Mouse (Mus musculus) left cerebral cortex, postnatal 4 days (tissue): Measurements from ENCODE around the gene Prg4. TPM values are rescaled to one million over a fixed set of nuclear protein-coding genes. Genes with fewer than 3 reads are reported as not detected.

Experiments used
- DNase-seq: peaks from one replicate; pipeline ENCODE4 v3.0.0-alpha.2; 2022
- intact Hi-C: fragments of 180-260 bp; cut with DNase I; formaldehyde crosslinking; loops from one replicate; pipeline ENCODE4 v1.15.1; 2025
- total RNA-seq, 2 experiments: library from RNA; stranded (reverse); gene quantifications; 2 replicates each; pipeline ENCODE4 v1.2.3; 2021

Prg4 gene
- total RNA-seq, 2 experiments from 2014 or later, result 2.2 to 2.4 TPM

GRCm38 (mm10) chr1:150409996-150410395 is 56.0 kb downstream of the Prg4 start:
- DNase-seq, result no peak
- intact Hi-C loops, result loop anchor here (5.0 kb wide), 1 partner anchor 32 kb away; no protein-coding TSS in a partner anchor

- intact Hi-C loops, result loop anchor here (5.0 kb wide), 1 partner anchor 35 kb away; no protein-coding TSS in a partner anchor
Observed at GRCm38 (mm10) chr1:150407285-150407684, 58.7 kb downstream of the Prg4 start.

GRCm38 (mm10) chr1:150404555-150404954 is 61.4 kb downstream of the Prg4 start:
- intact Hi-C loops, result no loop called here
- no peak for DNase-seq

More at GRCm38 (mm10) chr1:150407285-150407684, 58.7 kb downstream of the Prg4 start:
- DNase-seq, result no peak

GRCm38 (mm10) chr1:150403914-150404313 is 62.1 kb downstream of the Prg4 start:
- intact Hi-C loops, result no loop called here
- no peak for DNase-seq

Other genes starting within 250 kb of the Prg4 start
- not detected for gene Pdc, start 146.7 kb downstream of the Prg4 start, total RNA-seq
- 100 to 1,000 TPM; 145 to 147 TPM for gene Tpr, start 73.3 kb downstream of the Prg4 start, total RNA-seq
- 10 to 100 TPM; 36.9 to 39.1 TPM for gene Odr4, start 73.1 kb downstream of the Prg4 start, total RNA-seq